Mouse (Mus musculus): Measurements from ENCODE around the gene H2-M5.
"Not testable (repeated sequence)": the region's sequence is repeated elsewhere in the genome, so short reads cannot be mapped to it uniquely, and the experiment has no call there.

Gene H2-M5

DNA sequence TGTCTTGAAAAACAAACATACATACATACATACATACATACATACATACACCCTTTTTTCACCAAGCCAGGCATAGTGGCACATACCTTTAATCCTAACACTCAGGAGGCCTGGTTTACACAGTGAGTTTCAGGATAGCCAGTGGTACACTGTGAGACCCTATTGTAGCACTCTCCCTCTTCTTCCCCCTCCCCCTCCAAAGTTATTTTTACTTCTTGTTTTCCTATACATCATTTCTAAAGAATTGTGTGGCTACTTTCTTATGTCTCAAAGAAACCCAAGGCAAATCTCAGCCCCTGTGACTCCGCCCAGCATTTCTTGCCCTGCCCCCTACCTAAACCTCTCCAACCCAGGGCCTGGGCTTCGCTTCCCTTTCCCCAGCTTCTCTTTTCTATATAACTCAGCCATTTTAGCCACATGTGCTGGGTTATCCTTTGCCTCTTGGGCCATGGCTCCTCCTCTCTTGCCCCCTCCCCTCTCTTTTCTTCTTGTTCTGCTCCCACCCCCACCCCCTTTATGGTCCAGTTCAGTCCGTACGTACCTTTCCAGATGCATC, 4.5 kb upstream of the H2-M5 start:
- no peak for DNase-seq (ENCODE audit: low spot score in 2 of 2)

DNA sequence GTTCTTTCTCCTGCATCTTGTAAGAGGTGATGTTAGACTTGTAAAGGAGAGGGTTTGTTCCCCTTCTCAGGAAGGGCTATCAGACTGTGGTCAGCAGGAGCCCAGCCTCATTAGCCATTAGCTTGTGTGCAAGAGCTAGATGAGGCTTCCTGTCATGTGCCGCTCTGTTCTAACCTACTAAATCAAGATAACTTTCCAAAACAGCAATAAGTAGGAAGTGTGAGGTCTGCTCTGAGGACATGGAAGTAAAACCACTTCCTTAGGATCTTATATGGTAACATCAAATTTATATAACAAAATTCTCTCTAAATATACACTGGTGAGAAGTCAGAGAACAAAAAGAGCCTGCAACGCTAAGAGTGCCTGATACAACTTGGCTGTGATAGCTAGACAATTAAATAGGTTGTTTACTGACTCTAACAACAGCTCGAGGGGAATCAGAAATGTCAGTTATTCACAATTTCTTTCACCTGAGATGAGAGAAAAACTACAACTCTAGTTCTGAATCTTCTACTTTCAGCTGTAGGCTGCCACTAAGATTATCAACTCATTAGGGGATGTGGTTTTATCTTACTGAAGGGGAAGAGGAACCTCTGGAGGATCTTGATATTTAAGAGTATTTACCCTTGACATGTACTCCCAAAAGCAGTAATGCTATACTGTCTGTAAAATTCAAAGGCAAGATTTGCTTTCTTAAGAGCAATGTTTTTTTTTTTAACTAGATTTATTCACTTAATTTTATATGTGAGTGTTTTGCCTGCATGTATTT, 3.2 kb upstream of the H2-M5 start:
- no peak for DNase-seq (ENCODE audit: low spot score in 2 of 2)

DNA sequence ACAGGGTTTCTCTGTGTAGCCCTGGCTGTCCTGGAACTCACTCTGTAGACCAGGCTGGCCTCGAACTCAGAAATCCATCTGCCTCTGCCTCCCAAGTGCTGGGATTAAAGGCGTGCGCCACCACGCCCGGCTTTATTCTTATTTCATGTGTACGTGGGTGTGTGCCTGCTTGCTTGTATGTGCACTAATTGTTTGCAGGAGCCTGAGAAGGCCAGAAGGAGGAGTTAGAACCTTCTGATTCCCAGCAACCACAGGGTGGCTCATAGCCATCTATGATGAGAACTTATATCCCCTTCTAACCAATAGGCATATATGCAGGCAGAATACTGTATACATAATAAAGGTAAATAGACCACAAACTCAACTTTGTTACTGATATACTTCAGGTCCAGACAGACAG, 1.3 kb upstream of the H2-M5 start:
- not testable (repeated sequence) for DNase-seq (ENCODE audit: low spot score in 2 of 2)

DNA sequence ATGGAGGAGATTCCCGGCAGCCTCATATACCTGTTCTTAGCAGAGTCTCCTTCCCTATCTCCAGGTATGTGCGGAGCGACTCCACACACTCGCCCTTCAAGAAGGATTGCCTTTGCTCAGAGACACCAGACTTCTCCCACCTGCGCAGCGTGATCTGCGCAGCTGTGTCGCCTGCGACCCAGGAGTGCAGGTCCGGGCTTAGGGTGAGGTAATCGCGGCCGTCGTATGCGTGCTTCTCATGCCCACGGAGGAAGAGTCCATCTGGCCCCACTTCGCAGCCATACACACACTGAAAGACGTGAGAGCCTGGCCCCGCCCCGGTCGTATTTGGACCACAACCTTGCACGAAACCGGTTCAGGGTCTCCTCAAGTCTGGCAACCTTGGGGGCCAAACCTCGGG, 862 bp downstream of the H2-M5 start:
- DNase-seq (ENCODE audit: low spot score in 2 of 2), result no peak

DNA sequence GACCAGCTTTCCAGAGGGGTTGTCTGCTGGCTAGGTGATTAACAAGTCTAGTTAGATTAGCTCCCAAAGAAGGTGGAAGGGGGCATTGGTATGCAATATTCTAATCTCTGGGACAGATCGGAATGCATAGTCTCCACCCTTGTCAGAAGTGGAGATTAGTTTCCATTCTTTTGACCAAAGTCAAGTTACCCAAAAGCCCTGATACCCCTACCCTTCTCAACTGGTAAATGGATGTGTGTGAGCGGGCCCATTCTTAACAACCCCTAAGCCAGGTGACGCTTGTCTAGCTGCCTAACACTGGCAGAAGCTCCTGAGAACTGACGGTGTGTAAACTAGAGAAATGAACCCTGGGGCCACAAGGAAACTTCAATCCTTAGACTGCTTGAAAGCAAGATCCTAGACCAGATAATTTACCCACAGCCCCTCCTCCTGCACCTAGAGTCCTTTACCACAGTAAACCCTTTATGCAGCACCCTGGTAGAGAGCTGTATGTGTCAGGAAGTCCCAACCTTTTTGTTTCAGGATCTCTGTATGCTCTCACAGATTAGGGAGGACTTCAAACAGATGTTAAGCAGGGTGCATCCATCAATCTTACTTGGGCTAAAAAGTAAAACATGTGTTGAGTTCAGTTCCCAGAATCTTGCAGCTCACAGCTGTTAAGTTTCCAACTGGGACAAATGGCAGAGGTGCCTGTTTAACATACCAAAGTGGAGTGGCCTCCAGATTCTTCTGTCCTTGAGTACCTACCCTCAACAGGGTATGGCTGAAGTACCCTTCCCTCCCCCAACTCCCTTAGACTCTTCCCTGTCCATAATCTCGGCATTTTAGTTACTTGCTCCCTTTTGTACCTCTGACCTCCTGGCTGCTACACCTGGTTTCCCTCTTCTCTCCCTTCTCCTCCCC, 6.8 kb downstream of the H2-M5 start:
- no peak for DNase-seq (ENCODE audit: low spot score in 2 of 2)

DNA sequence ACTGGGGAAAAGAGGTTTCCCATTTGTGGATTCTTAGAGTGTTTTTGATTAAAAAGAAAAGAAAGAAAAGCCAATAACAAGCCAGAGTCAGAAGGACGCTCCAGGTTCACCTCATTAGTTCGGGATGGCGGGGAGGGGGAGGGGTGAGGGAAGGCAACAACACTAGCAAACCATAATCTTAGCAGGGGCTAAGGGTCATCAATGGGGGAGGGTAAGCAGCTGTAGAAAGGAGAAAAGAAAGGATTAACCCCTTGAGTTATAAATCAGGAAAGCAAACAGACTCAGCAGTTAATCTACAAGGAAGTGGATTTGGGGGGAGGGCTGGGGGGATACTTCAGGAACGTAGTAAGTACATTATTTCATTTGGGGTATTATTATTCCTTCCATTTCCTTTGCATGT, 7.5 kb downstream of the H2-M5 start:
- DNase-seq (ENCODE audit: low spot score in 2 of 2), result no peak

DNA sequence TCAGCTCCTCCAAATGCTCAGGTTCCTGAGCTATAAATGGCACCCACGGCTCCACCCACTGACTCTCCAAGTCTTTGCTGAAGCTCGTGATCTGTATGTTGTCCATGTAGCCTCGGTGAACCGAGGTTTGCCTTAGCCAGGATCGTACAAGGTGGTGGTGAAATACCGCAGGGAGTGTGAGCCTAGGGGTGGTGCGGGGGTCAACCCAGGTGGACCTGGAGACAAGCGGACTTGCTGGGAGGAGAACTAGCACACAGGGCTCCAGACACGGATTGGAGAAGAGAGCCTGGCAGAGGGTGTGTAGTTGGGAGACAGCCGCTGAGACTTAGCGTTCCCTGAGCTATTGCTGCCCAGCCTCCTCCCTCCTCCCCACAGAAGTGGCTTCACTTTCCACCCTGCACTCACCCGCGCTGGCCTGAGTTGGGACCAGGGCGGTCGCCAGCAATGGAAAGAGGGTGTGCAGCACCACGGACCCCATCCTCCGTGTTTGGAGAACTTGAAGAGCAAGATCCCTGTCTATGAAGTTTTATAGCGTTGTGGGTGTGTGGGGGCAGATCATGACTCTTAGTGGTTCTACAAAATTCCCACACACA, 8.0 kb downstream of the H2-M5 start, which contains the start of gene 2410137M14Rik:
2410137M14Rik (minus strand) TSS at position 17 of the 593 bp plus-strand sequence.
- no peak for DNase-seq (ENCODE audit: low spot score in 2 of 2)

DNA sequence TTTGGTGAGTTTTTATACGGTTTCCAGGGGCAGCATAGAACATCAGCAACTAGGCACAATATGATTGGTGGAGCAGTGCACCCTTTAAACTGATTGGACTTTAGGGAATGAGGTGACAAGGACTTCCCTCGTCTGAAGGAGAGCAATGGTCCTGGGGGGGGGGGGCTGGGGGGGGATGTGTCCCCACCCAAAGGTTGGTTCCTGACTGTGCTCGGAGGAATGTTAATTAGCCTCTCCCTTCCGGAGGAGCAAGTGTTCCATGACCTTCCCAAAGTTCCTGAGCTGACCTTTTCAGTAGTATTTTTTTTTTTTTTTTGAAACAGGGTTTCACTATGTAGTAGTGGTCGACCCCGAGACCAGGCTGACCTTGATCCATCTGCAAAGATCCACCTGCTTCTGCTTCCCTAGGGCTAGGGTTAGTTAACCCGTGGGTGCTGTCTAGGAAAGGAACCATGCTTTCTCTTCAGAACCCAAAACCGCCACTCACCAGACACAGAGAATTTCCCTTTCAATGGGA, 16.0 kb downstream of the H2-M5 start:
- no peak for DNase-seq (ENCODE audit: low spot score in 2 of 2)

DNA sequence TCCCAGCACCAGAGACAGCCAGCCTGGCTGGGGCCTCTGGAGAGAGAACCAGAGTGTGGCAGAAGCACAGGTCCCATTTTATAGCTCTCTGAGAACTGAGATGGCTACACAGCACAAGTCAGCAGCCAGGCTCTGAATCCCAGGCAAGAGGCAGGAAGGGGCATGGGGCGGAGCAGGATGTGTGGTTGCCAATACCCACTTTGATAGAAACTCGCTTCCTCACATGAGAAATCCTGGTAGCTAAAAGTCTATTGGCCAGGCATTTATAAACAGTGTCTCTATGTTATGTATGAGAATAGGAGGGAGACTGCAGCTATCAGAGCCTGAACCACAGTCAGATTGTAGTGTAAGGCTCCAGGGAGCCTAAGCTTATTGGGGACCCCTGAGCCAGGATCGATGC, 16.5 kb downstream of the H2-M5 start:
- peak in 1 of 2 experiments; percentile 12 for DNase-seq (ENCODE audit: low spot score in 2 of 2)

DNA sequence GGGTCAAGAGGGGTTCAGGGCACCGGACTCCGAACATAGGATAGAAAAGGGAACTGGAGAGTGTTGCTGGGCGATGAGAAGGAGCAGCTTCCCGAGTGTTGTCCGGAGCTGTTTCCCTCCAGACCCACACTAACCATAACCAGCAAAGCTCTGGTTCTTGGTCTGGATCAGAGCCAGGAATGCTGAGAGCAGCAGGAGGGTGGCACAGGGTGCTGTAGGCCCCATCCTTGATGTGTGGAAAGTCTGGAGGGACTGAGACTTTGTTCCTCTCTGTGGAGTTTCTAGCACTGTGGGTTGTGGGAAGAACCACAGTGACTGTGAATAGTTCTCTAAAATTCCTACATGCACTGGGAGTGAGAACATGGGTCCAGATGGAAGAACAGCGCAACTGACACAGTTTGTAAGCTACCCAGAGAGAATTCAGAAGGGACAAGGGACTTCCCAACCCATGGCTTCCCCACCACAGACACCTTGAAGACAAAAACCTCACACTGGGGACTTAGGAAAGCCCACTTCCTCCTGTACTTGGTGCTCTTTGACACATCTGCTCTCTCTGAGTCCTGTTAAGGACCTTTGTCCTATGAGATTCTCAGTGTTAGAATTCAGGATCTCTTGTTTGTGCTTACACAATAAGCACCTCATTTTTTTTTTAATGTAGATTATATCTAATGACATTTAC, 18.0 kb downstream of the H2-M5 start:
- no peak for DNase-seq (ENCODE audit: low spot score in 2 of 2)

DNA sequence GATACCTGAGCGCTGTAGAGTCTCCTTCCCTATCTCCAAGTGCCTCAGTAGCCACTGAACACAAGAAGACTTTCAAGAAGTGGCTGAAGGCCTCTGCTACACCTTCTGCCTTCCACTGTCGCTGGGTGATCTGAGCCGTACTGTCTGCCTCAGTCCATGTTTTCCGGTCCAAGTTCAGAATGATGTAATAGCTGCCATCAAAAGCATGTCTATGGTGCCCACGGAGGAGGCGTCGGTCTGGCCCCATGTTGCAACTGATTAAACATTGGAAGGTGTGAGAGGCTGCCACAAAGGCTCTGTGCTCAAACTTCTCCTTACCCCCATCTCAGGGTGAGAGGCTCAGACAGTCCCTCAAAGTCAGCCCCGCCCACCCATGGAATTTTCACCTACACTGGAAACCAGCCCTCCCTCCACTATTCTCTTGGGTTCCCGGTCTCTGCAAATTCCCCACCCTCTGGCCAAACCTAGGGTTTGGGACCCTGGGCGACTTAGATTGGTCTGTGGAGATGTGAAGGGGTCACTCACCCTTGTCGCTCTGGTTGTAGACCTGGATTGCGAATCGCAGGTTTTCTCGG, 18.9 kb downstream of the H2-M5 start:
- DNase-seq (ENCODE audit: low spot score in 2 of 2), result no peak

DNA sequence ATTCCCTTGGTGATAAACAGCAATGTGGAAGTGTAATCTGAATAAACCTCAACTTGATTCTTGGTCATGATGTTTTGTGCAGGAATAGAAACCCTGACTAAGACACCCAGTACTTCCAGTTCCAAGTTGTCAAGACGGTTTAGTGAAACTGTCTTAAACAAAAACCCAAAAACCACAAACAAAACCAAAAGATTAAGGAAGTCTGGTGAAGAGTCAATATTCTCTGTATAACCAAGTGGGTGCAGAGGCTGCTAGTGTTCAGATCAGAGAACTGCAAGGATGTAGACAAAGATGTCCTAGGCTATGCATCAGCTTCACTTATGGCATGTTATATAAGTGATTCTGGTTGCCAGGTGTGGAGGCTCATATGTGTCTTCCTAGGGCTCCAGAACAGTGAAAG, 22.5 kb downstream of the H2-M5 start:
- no peak for DNase-seq (ENCODE audit: low spot score in 2 of 2)

DNA sequence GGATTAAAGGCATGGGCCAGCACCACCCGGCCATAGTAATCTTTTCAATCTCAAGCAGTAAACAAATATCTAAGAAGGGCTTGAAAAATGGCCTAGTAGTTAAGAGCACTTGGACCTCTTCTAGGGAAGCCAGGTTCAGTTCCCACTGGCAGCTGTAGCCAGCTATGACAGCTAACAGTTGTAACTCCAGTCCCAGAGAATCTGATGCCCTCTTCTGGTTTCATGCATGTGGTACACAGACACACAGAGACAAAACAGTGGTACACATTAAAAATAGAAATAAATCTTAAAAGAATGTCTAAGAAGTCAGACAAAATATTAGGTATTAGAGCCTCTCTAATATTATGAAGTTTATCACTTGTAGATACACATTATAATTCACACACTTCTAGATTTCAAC, 28.2 kb downstream of the H2-M5 start:
- DNase-seq (ENCODE audit: low spot score in 2 of 2), result no peak

DNA sequence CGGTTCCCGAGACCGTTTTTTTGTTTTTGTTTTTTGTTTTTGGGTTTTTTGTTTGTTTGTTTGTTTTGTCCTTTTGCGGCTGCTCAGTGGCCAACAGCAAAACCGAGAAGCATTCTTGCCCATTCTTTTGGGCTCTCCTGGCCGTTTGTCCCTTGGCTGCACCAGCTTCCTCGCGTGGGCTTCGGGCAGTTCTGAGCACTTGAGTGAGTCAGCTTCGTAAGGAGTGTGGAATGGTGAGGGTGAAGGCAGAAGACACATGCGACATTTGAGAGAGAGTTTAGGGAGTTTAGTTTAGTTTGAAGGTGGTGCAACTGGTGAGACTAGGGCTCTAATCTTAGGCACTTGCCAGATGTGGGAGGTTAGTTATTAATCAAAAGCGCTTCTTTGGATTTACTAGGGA, 30.5 kb downstream of the H2-M5 start:
- no peak for DNase-seq (ENCODE audit: low spot score in 2 of 2)

DNA sequence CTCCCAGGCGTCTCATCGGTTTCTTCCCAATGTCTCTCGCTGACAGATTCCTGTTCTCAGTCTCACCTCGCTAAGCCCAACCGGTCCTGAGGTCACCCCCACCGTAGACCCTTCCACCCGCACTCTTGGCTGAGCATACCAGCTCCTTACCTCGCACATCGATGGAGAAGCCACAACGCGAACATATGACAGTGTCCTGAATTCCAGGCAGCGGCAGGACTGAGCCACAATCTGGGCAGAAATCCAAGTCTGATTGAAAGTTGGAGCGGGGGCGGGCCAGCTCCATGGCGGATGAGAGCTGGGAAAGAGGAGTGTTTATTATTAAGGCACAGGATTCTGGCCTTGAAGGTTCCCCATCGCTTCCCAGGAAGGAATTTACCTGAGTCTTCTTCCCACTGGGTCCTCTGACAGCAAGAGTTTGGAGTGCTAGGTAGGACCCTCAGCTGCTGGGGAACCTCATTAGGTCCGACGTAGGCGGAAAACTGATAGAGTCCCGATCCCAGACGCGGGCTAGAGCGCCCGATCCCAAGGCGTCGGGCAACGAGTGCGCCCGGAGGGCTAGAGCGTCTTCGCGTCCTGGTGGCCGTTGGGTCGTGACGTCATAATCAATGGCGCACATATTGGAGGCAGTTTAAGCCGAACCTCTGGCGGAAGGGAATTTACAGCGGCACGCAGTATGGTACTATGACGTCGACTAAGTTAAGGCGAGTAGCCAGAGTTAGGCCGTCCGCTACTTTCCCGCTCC, 31.2 kb downstream of the H2-M5 start, which contains the start of the genes Znrd1 and Znrd1as:
Znrd1 (minus strand) TSS at position 561 of the 745 bp plus-strand sequence.
Znrd1as (plus strand) TSS at position 594 of the 745 bp plus-strand sequence.
- peak; percentile 83 to 84 for DNase-seq (ENCODE audit: low spot score in 2 of 2)

DNA sequence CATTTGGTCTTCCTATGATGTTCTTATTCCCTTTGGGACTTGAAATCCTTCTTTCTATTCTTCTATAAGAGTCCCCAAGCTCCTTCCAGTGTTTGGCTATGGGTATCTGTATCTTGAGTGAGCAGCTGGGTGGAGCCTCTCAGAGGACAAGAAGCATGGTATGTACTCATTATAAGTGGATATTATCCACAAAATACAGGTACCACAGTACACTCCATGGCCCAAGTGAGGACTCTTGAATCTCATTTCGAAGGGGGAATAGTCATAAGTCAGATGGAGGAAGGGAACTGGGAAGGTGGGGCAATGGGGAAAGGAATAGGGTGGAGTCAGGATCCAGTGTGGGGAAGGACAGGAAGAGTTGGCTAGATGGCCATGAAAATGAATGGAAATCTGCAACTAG, 36.3 kb downstream of the H2-M5 start:
- no peak for DNase-seq (ENCODE audit: low spot score in 2 of 2)

DNA sequence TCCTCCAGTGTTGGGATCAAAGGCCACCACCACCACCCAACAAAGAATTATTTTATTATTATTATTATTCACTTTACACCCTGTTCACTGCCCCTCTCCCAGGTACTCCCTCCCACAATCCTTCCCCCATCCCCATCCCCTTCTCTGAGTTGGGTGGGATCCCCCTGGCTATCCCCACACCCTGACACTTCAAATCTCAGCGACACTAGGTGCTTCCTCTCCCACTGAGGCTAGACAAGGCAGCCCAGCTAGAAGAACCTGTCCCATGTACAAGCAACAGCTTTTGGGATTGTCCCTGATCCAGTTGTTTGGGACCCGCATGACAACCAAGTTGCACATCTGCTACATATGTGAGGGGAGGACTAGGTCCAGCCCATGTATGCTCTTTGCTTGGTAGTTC, 36.7 kb downstream of the H2-M5 start:
- DNase-seq (ENCODE audit: low spot score in 2 of 2), result no peak

DNA sequence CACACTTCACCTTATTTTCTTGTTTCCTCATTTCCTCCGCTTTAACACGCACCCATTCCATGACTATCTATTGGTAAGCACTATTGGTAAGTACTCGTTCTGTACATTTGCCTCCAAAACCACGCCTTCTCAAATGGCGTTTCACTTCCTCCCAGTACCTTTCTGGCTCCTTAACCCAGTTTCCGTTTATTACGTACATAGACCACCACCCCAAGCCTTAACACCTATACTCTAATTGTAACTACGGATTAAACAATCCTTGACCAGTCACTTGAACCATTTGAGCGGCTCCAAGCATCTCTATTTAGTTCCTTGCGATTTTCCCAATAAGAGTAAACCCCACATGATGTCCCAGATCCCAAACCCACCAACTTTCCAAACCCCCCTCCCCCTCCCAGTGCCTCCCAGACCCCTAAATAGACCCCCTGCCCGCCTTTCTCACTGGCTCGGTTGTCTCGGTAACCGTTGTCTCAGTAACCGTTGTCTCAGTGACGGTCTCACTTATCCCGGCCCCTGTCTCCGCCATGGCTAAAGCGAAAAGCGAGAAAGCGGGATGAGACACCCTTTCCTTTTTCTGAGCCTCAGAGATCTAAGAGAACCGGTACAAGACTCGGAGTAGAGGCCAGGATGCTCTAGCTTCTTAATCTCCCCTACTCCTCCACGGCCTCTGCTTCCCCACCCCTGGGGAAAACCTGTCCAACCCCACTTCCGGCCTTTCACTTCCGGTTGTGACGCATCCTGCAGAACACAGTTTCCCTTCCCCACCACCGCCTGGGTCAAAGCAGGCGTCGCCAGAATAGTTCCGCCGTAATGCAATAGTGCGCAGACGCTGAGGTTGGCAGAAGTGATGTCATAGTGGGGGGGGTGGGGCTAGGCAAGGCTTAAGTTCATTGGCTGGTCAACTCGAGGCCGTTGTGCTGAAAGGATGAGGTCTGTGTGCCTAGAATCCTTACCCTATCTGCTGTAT, 38.1 kb downstream of the H2-M5 start, which contains the start of gene Ppp1r11:
Ppp1r11 (minus strand) TSS at position 761 of the 967 bp plus-strand sequence.
- DNase-seq (ENCODE audit: low spot score in 2 of 2), result peak; percentile 92 to 94

DNA sequence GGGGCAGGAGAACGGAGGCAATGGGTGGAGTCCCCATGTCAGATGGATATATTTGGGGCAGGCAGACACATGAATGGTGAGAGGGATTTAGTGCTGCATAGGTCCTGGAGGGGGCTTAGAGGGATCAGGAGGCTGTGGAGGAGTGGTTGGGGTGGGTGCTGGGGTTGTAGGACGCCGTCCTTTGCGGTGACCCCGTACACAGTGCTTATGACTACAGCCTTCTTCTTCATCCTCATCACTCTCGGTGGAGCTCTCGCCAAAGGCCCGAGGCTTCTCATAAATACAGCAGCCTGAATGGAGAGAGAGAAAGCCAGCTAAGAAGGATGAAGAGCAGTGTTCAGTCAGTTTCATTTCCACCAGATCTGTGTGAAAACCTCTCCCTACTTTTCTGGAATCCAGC, 40.1 kb downstream of the H2-M5 start:
- DNase-seq (ENCODE audit: low spot score in 2 of 2), result no peak

All from thymus, postnatal 10 days (tissue).